In the genomic region with DNA sequence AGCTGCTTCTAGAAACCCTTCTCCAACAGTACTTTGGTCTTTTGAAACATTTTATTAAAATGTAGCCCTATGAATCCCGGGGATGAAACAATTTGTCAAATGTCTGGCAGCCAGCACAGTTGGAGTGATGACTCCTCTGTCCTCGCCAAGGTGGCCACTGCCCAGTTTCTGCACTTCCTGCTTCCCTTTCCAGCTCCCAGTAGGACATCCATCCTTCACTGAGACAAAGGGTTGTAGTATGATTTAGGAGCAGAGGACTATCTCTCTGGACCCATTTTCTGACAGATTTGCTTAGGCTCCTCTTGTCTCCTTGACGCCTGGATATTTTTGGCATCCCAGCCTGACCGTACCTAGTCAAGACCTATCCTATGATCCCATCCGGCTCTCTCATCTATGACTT, we compare ENCODE assay signal across 9 mouse cellular contexts.
DNase-seq lines count a peak whose midpoint lies in the region.
"Had no signal": no experiment of that assay in that cellular context is flagged by ENCODE, and none has a peak within 500 bp of the region (broad histone marks: within the 10 kb centered on the region; RNA-seq: fewer than 3 reads in every experiment).

No protein-coding gene starts in this region.

- peak; percentile 13 for DNase-seq in 3T3-L1 (ENCODE audit: low read depth, low spot score)
- DNase-seq in adipocyte (ENCODE audit: low spot score) = peak; percentile 19
- peak; percentile 74 for DNase-seq in cerebellum, adult 9-11 months
- peak; percentile 43 to 68 for DNase-seq in kidney, adult 8-10 months
- DNase-seq in testis, postnatal 14 days (ENCODE audit: low spot score) = no peak
- no peak for DNase-seq in retina, embryonic 14.5 days (ENCODE audit: low spot score)
- no peak for DNase-seq in layer of hippocampus, postnatal 36 days
- DNase-seq: lung, adult 18-20 months; thymus, postnatal 25 days had no signal

Comparison
In these comparisons a context has a peak if more than half of its experiments do, and no peak if none do; other contexts are left out.
1. DNase-seq: peak in 3T3-L1 (single experiment), adipocyte (single experiment), cerebellum, adult 9-11 months (single experiment) and kidney, adult 8-10 months (2 of 2); none in testis, postnatal 14 days (single experiment), retina, embryonic 14.5 days (single experiment) and layer of hippocampus, postnatal 36 days (0 of 2).